Mouse (Mus musculus): ENCODE measurements around the gene Zswim2.
"Not testable (repeated sequence)": the region's sequence is repeated elsewhere in the genome, so short reads cannot be mapped to it uniquely, and the experiment has no call there.

The Zswim2 gene
- long read RNA-seq, experiment 1: 0 reads
- long read RNA-seq, experiment 2: 0 reads

DNA sequence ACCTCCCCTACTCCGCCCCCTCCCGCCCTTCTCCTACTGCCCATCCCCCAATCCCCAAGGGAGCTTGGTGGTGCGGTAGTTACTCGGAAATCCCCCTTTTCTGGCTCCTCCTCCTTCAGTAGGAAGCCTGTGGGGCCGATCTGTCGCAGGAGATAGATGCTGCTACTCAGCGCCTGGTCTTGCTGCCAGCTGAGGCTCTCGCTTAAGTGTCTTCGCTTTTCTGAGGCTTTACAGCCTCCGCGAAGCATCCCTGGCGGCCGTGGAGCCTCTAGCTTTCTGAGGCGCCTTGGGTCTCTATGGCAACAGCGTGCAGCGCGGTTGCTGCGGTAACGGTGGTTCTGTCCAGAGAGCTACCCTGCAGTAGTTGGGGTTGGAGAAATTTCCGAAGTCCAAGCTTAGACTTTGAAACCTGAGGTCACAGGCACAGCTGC, at the start of gene Zswim2:
Gene Zswim2 (minus strand): TSS at position 298 of the 431 bp plus-strand sequence.
- intact Hi-C loops (cut with DNase I): no loop called here

DNA sequence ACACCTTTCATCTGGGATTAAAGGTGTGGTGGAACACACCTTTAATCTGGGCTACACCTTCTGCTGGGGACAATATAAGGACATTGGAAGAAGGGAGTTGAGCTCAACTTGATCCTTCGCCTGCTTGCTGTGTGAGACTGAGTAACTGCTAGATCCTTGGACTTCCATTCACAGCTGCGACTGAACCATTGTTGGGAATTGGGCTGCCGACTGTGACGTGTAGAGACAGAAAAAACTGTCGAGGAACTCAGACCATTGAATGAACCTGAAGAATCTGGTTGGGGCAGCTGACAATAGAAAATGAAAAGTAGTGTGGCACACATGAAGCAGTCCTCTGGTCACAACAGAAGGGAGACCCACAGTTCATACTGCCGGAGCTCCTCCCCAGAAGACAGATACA, 49.2 kb upstream of the Zswim2 start, which contains the start of gene Gm13691:
Gene Gm13691 (plus strand): TSS at position 301 of the 400 bp plus-strand sequence.
- intact Hi-C loops (cut with DNase I): not testable (repeated sequence)

DNA sequence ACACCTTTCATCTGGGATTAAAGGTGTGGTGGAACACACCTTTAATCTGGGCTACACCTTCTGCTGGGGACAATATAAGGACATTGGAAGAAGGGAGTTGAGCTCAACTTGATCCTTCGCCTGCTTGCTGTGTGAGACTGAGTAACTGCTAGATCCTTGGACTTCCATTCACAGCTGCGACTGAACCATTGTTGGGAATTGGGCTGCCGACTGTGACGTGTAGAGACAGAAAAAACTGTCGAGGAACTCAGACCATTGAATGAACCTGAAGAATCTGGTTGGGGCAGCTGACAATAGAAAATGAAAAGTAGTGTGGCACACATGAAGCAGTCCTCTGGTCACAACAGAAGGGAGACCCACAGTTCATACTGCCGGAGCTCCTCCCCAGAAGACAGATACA, 43.4 kb upstream of the Zswim2 start, which contains the start of gene Gm13697:
Gene Gm13697 (plus strand): TSS at position 301 of the 400 bp plus-strand sequence.
- intact Hi-C loops (cut with DNase I): not testable (repeated sequence)

DNA sequence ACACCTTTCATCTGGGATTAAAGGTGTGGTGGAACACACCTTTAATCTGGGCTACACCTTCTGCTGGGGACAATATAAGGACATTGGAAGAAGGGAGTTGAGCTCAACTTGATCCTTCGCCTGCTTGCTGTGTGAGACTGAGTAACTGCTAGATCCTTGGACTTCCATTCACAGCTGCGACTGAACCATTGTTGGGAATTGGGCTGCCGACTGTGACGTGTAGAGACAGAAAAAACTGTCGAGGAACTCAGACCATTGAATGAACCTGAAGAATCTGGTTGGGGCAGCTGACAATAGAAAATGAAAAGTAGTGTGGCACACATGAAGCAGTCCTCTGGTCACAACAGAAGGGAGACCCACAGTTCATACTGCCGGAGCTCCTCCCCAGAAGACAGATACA, 37.6 kb upstream of the Zswim2 start, which contains the start of gene Gm13694:
Gene Gm13694 (plus strand): TSS at position 301 of the 400 bp plus-strand sequence.
- intact Hi-C loops (cut with DNase I): not testable (repeated sequence)

DNA sequence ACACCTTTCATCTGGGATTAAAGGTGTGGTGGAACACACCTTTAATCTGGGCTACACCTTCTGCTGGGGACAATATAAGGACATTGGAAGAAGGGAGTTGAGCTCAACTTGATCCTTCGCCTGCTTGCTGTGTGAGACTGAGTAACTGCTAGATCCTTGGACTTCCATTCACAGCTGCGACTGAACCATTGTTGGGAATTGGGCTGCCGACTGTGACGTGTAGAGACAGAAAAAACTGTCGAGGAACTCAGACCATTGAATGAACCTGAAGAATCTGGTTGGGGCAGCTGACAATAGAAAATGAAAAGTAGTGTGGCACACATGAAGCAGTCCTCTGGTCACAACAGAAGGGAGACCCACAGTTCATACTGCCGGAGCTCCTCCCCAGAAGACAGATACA, 31.8 kb upstream of the Zswim2 start, which contains the start of gene Gm13696:
Gene Gm13696 (plus strand): TSS at position 301 of the 400 bp plus-strand sequence.
- intact Hi-C loops (cut with DNase I): not testable (repeated sequence)

DNA sequence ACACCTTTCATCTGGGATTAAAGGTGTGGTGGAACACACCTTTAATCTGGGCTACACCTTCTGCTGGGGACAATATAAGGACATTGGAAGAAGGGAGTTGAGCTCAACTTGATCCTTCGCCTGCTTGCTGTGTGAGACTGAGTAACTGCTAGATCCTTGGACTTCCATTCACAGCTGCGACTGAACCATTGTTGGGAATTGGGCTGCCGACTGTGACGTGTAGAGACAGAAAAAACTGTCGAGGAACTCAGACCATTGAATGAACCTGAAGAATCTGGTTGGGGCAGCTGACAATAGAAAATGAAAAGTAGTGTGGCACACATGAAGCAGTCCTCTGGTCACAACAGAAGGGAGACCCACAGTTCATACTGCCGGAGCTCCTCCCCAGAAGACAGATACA, 26.0 kb upstream of the Zswim2 start, which contains the start of gene Gm13695:
Gene Gm13695 (plus strand): TSS at position 301 of the 400 bp plus-strand sequence.
- intact Hi-C loops (cut with DNase I): not testable (repeated sequence)

DNA sequence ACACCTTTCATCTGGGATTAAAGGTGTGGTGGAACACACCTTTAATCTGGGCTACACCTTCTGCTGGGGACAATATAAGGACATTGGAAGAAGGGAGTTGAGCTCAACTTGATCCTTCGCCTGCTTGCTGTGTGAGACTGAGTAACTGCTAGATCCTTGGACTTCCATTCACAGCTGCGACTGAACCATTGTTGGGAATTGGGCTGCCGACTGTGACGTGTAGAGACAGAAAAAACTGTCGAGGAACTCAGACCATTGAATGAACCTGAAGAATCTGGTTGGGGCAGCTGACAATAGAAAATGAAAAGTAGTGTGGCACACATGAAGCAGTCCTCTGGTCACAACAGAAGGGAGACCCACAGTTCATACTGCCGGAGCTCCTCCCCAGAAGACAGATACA, 20.2 kb upstream of the Zswim2 start, which contains the start of gene Gm13693:
Gene Gm13693 (plus strand): TSS at position 301 of the 400 bp plus-strand sequence.
- intact Hi-C loops (cut with DNase I): not testable (repeated sequence)

DNA sequence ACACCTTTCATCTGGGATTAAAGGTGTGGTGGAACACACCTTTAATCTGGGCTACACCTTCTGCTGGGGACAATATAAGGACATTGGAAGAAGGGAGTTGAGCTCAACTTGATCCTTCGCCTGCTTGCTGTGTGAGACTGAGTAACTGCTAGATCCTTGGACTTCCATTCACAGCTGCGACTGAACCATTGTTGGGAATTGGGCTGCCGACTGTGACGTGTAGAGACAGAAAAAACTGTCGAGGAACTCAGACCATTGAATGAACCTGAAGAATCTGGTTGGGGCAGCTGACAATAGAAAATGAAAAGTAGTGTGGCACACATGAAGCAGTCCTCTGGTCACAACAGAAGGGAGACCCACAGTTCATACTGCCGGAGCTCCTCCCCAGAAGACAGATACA, 14.4 kb upstream of the Zswim2 start, which contains the start of gene Gm13698:
Gene Gm13698 (plus strand): TSS at position 301 of the 400 bp plus-strand sequence.
- intact Hi-C loops (cut with DNase I): not testable (repeated sequence)

DNA sequence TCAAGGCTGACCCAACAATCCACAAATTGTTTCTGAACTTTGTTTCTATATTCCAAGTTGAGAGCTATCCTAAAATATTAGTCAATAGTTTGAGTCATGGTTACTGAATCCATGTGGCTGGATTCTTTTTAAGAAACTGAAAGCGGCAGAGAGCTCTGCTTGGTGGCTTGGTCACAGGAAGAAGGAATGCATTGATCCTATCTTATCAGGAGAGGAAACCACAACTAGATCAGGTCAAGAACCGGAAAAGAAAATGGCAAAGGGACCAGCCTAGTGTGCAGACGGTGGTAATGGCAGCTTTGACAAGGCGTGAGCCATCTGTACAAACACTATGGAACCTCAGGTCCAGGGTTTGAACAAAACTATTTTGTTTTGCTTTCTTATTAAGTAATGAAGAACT, 764 bp upstream of the Zswim2 start:
- intact Hi-C loops (cut with DNase I): no loop called here

DNA sequence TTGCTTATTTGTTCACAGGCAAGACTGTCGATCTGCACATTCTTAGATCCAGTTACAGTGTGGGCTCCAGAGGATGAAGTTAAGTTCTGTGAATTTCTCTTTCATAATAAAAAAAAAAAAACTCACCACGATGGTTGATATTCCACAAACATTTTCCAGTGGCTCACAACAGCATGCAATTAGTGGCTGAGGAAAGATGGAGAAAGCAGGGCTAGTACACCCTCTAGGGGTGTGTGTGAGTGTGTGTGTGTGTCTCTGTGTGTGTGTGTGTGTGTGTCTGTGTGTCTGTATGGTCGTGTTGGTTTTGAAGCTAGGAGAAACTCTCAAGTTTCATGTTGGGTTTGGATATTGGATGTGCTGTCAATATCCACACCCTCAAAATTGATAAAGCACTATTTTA, 350 bp upstream of the Zswim2 start:
- intact Hi-C loops (cut with DNase I): no loop called here

DNA sequence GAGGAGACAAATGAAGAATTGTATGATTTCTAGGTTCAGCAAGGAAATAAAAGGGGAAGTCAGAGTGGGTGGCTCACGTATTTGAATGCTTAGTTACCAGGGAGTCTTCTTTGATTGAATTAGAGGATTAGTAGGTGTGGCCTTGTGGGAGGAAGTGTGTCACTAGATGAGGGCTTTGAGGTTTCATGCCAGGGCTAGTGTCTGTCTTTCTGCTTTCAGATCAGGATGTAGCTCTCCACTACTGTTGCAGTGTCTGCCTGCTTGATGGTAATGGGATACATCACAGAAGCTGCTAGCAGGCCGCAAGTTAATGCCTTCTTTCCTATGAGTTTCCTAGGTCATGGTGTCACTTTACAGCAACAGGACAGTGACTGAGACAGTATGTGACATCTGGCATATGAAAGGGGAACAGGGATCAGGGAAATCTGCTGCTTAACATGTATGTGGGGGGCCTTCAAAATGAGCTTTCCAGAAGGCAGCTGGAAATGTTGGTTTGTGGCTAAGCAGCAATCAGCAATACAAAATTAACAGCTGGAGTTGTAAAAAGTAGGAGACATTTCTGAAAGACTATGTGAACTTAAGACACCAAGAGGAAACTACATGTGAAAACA, 11.4 kb downstream of the Zswim2 start:
- intact Hi-C loops (cut with DNase I): no loop called here

DNA sequence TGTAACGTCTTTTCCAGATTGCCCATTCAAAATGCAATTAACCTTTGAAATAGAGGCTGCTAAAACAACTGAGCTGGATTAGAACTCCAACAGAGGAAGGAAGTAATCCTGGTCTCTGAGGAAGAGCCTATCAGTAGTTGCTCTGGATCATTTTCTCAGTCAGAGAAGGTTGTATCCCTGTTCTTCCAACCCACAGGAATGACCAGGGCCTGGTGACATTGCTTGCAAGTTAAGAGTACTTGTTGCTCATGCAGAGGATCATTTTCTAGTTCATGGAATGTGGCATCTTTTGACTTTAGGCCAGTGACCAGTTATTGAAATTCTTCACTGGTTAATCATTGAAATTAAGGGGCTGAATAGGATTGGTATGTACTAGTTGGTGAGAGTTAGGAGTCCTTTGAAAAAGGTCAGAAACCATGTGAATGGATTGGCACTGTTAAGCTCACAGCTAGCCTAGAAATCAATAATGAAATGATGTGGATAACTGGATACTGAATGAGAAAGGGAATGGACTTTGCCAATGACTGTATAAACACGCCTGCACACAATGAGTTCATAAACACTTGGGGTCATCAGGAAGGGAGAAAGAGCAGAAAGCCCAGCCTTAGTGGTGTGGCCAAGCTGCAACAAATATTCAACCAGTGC, 39.0 kb downstream of the Zswim2 start:
- intact Hi-C loops (cut with DNase I): no loop called here

DNA sequence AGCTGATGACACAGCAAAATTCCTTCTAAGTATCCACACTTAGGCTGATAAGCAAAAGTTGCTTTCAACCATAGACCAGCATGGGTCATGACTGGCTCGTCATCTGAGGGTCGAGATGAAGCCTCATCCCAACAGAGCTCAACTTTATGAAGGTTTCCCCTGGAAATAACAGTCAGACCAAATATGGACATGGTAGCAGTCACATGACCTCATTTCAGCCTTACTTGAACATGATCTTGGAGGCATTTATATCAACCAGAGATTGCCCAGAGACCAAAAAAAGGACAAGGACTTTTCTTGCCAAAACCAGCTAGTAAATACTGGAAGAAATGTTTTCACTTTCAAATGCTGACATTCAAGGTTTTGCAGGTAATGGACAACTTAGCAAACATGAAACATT, 47.3 kb downstream of the Zswim2 start:
- intact Hi-C loops (cut with DNase I): no loop called here

DNA sequence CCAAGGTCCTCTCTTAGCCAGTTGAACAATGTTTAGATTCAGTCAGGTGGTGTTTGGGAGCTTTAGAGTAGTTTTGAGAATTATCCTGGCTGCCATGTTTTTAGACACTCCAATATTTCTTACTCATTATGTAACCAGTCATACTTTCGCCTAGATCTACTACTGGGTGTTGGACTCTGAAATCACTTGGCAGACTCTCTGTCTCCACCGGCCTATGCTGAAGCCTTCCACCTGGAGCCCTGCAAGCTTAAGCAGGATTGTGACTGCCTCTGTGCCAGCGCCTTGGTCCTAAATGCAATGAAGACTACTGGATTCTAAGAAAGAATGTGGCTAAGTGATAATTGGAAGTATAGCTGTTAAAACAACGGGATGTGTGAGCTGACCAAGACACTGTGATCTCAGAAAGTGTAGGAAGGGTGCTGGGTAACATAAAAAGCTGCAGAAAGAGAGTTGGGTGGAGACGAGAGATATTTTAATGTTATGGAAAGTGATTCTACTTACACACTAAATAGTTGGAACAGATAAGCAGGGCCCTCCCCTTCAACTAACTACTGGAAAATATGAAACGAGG, 57.1 kb downstream of the Zswim2 start:
- intact Hi-C loops (cut with DNase I): no loop called here

All from adrenal gland (tissue).